Mouse (Mus musculus): ENCODE data around the gene Wdr46. TPM values are rescaled to one million over a fixed set of nuclear protein-coding genes. Genes with fewer than 3 reads are reported as not detected.
"Not testable (repeated sequence)": the region's sequence is repeated elsewhere in the genome, so short reads cannot be mapped to it uniquely, and the experiment has no call there.

Wdr46 gene
- polyA plus RNA-seq, 1 experiment from 2014 or later, result 52.5 TPM

DNA sequence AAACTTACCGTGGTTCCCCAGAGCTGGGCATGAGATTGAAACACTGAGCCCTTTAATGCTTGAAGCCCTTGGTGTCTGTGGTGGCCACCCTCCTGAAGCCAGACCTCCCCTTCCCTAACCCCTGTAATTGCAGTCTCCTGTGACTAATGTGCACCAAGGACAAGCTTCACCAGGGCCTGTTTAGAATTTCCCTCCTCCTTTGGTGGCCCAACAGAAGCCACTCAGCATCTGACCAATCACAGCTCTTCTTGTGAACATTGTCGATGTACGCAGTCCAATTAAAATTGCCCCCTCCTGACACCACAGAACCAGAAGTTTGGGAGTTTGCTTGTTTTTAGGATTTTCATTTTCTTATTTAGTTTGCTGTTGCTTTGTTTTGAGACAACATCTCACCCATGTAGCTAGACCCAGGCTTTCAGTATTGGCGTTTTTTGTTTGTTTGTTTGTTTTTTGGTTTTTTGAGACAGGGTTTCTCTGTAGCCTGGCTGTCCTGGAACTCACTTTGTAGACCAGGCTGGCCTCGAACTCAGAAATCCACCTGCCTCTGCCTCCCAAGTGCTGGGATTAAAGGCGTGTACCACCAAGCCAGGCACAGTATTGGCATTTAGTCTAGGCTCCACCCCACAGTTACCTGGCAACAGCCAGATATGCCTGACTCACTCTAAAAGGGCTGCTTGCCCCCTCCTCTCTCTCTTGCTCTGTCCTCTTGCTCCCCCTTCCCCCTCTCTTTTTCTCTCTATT is 36.4 kb upstream of the Wdr46 start:
- H3K27me3 ChIP-seq (ENCODE audit: low read depth, poor library complexity, severe bottlenecking); H3K4me3 ChIP-seq; H3K27ac ChIP-seq (replicated peaks); H3K9me3 ChIP-seq (replicated peaks); DNase-seq (ENCODE audit: low spot score); H3K36me3 ChIP-seq: not testable (repeated sequence)
- 80% methylated on average over 6 of the region's 6 CpGs for WGBS
- H3K4me1 ChIP-seq, result peaks cover 17% of the 10 kb centered on the region

DNA sequence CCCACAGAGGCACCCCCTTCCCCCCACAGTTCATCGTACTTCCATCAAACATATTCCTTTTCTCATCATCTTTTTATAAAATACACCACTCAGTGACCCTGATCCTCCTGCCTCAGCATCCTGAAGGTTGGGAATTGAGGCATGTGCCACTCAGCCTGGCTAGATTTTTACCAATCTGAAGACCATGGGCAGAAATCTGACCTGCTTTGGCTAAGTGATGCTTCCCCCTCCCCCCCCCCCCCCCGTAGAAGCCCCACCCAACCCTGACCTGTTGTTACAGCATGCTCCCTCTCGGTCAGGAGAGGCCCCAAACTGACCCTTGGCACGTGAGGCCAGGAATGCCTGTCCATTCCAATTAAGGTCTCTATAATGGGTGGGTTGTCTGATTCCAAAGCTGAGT is 35.6 kb upstream of the Wdr46 start, which contains the start of gene Platr17:
Platr17 (plus strand) TSS at position 301 of the 400 bp plus-strand sequence.
- not testable (repeated sequence) for H3K9me3 ChIP-seq (replicated peaks); H3K27ac ChIP-seq (replicated peaks); H3K27me3 ChIP-seq (ENCODE audit: low read depth, poor library complexity, severe bottlenecking); H3K4me3 ChIP-seq; H3K36me3 ChIP-seq; DNase-seq (ENCODE audit: low spot score)
- H3K4me1 ChIP-seq, result peaks cover 18% of the 10 kb centered on the region
- 29% methylated on average over 4 of the region's 4 CpGs for WGBS

DNA sequence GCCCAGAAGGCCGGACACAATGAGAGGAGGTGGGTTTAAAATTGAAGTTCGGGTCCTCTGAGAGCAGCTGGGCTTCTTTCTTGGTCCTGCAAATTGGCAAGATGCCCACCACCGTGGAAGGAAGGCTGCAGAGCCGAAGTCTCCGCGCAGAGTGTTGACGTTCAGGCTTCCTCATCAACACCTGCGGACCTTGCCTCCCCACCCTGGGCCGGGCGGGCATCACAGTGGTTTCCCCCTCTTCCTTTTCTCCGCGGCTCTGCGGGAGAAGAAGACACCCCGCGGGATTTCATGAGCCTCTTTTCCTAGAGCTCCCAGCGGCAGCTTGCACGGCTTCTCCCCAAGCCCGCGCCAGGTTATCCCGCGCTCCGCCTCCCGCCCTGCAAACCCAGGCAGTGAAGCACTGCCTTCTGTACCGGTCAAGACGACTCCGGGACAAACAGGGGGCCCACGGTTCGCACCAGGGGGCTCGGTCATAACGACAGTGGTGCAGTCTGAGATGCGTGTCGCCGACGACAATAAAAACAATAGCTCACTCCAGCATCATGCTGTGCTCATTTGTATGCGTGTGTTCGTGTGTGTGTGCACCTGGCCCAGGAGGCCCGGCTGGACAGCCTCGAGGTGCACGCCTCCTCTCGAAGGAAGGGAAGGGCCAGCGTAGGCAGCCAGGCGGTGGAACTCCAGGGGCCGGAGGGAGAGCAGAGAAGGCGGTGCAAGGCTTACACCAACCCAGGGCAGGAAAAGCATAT is 32.0 kb upstream of the Wdr46 start:
- peaks cover 39% of the 10 kb centered on the region for H3K4me1 ChIP-seq
- peak; percentile 54 for DNase-seq (ENCODE audit: low spot score)
- H3K27me3 ChIP-seq (ENCODE audit: low read depth, poor library complexity, severe bottlenecking), result peaks cover 7% of the 10 kb centered on the region; the same call in 1 of the 2 replicates
- under 1% methylated on average over 44 of the region's 44 CpGs for WGBS
- H3K27ac ChIP-seq (replicated peaks), result peak overlapping the region; percentile 91
- H3K4me3 ChIP-seq, result peak overlapping the region; percentile 85
- peaks cover 32% of the 10 kb centered on the region for H3K36me3 ChIP-seq
- no peaks in the 10 kb centered on the region for H3K9me3 ChIP-seq (replicated peaks)

DNA sequence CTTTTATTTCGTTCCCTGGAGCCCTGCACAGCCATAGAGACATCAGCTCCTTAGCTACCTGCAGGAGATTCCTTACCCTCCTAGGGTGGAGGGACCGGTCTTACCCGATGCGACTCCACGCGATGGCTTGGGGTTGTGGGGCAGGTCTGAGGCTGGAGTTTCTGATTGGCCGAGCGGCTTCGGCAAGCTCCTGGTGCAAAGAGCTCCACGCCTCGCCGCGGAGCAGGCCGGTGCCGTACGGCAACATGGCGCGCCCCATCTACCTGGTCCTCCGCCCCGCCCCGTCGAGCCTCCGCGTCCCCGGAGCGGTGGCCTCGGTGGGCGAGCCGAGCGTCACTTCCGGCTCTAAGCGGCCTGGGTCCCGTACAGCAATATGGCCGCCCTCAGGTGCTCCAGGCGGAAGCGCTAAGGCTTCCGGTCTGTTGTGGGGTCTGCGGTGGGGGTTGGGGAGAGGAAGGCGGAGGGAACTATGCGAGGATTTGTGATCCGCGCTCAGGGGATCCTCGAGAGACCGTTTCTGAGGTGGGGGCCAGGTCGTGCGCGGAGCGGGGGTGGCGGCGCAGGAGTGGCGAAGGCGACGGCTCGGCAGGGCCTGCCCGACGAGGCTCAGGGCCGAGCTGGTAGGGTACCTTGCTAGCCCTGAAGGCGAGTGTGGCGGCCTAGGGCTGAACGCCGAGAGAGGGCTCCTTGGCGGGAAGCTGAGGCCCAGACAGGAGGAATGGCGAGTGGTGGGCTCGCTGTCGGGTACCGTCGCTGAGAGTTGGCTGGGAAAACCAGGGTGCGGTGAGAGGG is 31.2 kb upstream of the Wdr46 start, which contains the start of gene Daxx:
Daxx (plus strand) TSS at position 338 of the 792 bp plus-strand sequence.
- peak within 1 kb of the TSS; percentile 91 for H3K27ac ChIP-seq (replicated peaks)
- peaks cover 44% of the 10 kb centered on the region for H3K4me1 ChIP-seq
- peak within 1 kb of the TSS; percentile 85 for H3K4me3 ChIP-seq
- peaks cover 7% of the 10 kb centered on the region; the same call in 1 of the 2 replicates for H3K27me3 ChIP-seq (ENCODE audit: low read depth, poor library complexity, severe bottlenecking)
- H3K9me3 ChIP-seq (replicated peaks), result no peaks in the 10 kb centered on the region
- peak; percentile 99 for DNase-seq (ENCODE audit: low spot score)
- peaks cover 40% of the 10 kb centered on the region for H3K36me3 ChIP-seq
- WGBS, result under 1% methylated on average over 68 of the region's 68 CpGs

DNA sequence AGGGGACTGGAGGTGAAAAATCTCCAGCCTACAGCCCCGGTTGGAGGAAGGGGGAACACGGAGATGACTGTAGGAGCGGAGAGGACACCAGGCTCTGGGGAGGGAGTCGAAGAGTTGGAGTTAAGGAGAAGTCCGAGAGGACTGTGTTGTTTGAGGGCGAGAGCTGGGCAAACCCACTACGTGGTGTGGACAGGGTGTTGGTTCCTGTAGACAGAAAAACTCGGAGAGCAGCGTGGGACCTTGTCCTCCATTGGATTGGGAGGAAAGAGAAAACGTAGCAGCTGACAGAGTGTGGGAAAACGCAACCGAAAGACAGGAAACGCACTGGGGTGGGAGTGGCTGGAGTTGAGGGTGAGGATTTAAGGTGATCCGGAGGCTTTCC is 30.6 kb upstream of the Wdr46 start:
- Histone ChIP-seq H3K4me1 (peaks cover 47% of the 10 kb centered on the region), H3K9me3 (replicated peaks) (no peaks in the 10 kb centered on the region), H3K27ac (replicated peaks) (peak overlapping the region; percentile 91), H3K36me3 (peaks cover 46% of the 10 kb centered on the region), H3K27me3 (ENCODE audit: low read depth, poor library complexity, severe bottlenecking) (peaks cover 7% of the 10 kb centered on the region; the same call in 1 of the 2 replicates), H3K4me3 (peak overlapping the region; percentile 85)
- DNase-seq (ENCODE audit: low spot score), result no peak
- 1% methylated on average over 14 of the region's 14 CpGs for WGBS

DNA sequence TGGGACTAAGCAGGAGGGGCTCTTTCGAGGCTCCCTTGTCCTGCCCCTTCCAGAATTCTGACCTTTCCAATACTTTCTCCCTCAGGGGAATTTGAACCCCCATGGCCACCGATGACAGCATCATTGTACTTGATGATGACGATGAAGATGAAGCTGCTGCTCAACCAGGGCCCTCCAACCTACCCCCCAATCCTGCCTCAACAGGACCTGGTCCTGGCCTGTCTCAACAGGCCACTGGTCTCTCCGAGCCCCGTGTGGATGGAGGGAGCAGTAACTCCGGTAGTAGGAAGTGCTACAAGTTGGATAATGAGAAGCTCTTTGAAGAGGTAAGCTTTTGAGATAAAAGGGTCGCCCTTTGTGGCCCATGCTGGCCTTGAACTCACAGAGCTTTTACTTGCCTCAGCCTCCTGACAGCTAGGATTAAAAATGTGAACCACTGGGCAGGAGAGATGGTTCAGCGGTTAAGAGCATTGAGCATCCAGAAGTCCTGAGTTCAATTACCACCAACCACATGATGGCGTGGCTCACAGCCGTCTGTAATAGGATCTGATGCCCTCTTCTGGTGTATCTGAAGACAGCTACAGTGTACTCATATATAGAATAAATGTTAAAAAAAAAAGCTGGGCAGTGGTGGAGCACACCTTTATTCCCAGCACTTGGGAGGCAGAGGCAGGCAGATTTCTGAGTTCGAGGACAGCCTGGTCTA is 30.0 kb upstream of the Wdr46 start:
- 56% methylated on average over 11 of the region's 11 CpGs for WGBS
- H3K9me3 ChIP-seq (replicated peaks), result no peaks in the 10 kb centered on the region
- peak overlapping the region; percentile 91 for H3K27ac ChIP-seq (replicated peaks)
- peaks cover 7% of the 10 kb centered on the region; the same call in 1 of the 2 replicates for H3K27me3 ChIP-seq (ENCODE audit: low read depth, poor library complexity, severe bottlenecking)
- H3K4me3 ChIP-seq, result peak overlapping the region; percentile 85
- H3K36me3 ChIP-seq, result peaks cover 50% of the 10 kb centered on the region
- no peak for DNase-seq (ENCODE audit: low spot score)
- H3K4me1 ChIP-seq, result peaks cover 50% of the 10 kb centered on the region

DNA sequence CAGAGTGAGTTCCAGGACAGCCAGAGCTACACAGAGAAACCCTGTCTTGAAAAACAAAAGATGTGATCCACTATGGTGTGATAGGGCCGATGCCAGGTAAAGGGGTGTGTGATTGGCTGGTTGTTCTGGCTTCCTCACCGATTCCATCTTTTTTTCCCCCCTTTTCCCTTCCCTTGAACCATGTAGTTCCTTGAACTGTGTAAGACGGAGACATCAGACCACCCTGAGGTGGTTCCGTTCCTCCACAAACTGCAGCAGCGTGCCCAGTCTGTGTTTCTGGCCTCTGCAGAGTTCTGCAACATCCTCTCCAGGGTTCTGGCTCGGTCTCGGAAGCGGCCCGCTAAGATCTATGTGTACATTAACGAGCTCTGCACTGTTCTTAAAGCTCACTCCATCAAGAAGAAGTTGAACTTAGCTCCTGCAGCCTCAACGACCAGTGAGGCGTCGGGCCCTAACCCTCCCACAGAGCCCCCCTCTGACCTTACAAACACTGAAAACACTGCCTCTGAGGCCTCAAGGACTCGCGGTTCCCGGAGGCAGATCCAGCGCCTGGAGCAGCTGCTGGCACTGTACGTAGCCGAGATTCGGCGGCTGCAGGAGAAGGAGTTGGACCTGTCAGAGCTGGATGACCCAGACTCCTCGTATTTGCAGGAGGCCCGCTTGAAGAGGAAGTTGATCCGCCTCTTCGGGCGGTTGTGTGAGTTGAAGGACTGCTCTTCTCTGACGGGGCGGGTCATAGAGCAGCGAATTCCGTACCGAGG is 29.2 kb upstream of the Wdr46 start:
- DNase-seq (ENCODE audit: low spot score), result no peak
- 95% methylated on average over 31 of the region's 31 CpGs for WGBS
- H3K36me3 ChIP-seq, result peaks cover 50% of the 10 kb centered on the region
- H3K4me1 ChIP-seq, result peaks cover 52% of the 10 kb centered on the region
- H3K27me3 ChIP-seq (ENCODE audit: low read depth, poor library complexity, severe bottlenecking), result peaks cover 7% of the 10 kb centered on the region; the same call in 1 of the 2 replicates
- H3K9me3 ChIP-seq (replicated peaks), result no peaks in the 10 kb centered on the region
- H3K27ac ChIP-seq (replicated peaks), result no peak overlapping the region
- H3K4me3 ChIP-seq, result peak overlapping the region; percentile 85; the same call in 1 of the 2 replicates

DNA sequence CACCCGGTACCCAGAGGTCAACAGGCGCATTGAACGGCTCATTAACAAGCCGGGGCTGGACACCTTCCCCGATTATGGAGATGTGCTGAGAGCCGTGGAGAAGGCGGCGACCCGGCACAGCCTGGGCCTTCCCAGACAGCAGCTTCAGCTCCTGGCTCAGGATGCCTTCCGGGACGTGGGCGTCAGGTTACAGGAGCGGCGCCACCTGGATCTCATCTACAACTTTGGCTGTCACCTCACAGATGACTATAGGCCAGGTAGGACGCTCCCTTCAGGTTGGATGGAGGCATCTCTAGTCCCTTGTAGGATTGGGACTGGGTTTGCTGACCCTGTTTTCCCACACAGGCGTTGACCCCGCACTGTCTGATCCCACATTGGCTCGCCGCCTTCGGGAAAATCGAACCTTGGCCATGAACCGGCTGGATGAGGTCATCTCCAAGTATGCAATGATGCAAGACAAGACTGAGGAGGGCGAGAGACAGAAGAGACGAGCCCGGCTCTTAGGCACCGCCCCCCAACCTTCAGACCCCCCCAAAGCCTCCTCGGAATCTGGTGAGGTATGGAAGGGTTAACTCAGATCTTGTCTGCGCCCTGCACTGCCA is 28.5 kb upstream of the Wdr46 start:
- peaks cover 3% of the 10 kb centered on the region; the same call in 1 of the 2 replicates for H3K27me3 ChIP-seq (ENCODE audit: low read depth, poor library complexity, severe bottlenecking)
- 93% methylated on average over 28 of the region's 28 CpGs for WGBS
- DNase-seq (ENCODE audit: low spot score), result no peak
- peaks cover 58% of the 10 kb centered on the region for H3K4me1 ChIP-seq
- peaks cover 50% of the 10 kb centered on the region for H3K36me3 ChIP-seq
- H3K27ac ChIP-seq (replicated peaks), result no peak overlapping the region
- H3K9me3 ChIP-seq (replicated peaks), result no peaks in the 10 kb centered on the region
- 0 out of 2 replicates have a peak overlapping the region, but pooled peaks have one; percentile 10 for H3K4me3 ChIP-seq

DNA sequence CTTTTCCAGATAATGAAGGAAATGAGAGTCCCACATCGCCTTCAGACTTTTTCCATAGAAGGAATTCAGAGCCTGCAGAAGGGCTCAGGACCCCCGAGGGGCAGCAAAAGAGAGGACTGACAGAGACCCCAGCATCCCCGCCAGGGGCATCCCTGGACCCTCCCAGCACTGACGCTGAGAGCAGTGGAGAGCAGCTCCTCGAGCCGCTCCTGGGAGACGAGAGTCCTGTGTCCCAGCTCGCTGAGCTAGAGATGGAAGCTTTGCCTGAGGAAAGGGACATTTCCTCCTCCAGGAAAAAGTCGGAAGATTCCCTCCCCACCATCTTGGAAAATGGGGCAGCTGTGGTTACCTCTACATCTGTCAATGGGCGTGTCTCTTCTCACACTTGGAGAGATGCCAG is 27.2 kb upstream of the Wdr46 start:
- Histone ChIP-seq H3K4me1 (peaks cover 65% of the 10 kb centered on the region), H3K27ac (replicated peaks) (no peak overlapping the region), H3K9me3 (replicated peaks) (no peaks in the 10 kb centered on the region), H3K36me3 (peaks cover 64% of the 10 kb centered on the region), H3K27me3 (ENCODE audit: low read depth, poor library complexity, severe bottlenecking) (peaks cover 11% of the 10 kb centered on the region), H3K4me3 (0 out of 2 replicates have a peak overlapping the region, but pooled peaks have one; percentile 21)
- DNase-seq (ENCODE audit: low spot score), result no peak
- 90% methylated on average over 10 of the region's 10 CpGs for WGBS

DNA sequence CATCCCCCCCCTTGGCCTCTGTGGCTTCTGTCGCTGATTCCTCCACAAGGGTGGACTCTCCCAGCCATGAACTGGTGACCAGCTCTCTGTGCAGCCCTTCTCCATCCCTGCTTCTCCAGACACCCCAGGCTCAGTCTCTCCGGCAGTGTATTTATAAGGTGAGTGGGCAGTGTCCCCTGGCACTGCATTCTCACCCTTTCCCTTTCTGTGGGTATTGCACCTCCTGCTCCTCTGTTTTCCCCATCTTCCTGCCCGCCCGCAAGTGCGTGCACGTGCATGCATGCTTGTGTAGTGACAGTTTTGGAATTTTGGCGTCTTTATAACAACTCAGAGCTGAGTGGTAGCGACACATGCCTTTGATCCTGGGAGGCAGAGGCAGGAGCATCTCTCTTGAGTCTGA is 26.6 kb upstream of the Wdr46 start:
- DNase-seq (ENCODE audit: low spot score), result no peak
- H3K4me3 ChIP-seq, result peak overlapping the region; percentile 21
- WGBS, result 97% methylated on average over 8 of the region's 8 CpGs
- H3K27me3 ChIP-seq (ENCODE audit: low read depth, poor library complexity, severe bottlenecking), result peaks cover 17% of the 10 kb centered on the region
- no peak overlapping the region for H3K27ac ChIP-seq (replicated peaks)
- H3K9me3 ChIP-seq (replicated peaks), result no peaks in the 10 kb centered on the region
- H3K4me1 ChIP-seq, result peaks cover 66% of the 10 kb centered on the region
- peaks cover 67% of the 10 kb centered on the region for H3K36me3 ChIP-seq

DNA sequence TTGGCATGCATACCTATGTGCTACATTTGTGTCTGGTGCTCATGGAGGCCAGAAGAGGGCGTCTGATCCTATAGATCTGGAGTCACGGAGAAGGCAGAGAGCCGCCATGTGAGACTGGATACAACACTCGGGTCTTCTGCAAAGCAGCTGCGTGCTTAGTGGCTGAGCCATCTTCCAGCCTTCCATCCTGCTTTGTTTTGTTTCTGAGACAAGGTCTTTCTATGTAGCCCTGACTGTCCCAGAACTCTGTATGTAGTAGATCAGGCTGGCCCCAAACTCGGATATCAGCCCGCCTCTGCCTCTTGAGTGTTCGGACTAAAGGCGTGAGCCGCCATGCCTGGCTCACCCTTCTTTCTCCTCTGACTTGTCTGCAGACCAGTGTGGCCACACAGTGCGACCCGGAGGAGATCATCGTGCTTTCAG is 25.5 kb upstream of the Wdr46 start:
- H3K27me3 ChIP-seq (ENCODE audit: low read depth, poor library complexity, severe bottlenecking), result peaks cover 18% of the 10 kb centered on the region
- no peaks in the 10 kb centered on the region for H3K9me3 ChIP-seq (replicated peaks)
- peaks cover 74% of the 10 kb centered on the region for H3K4me1 ChIP-seq
- H3K36me3 ChIP-seq, result peaks cover 67% of the 10 kb centered on the region
- WGBS, result 74% methylated on average over 13 of the region's 13 CpGs
- DNase-seq (ENCODE audit: low spot score), result no peak
- peak overlapping the region; percentile 74 for H3K4me3 ChIP-seq
- H3K27ac ChIP-seq (replicated peaks), result no peak overlapping the region
